Mouse (Mus musculus): Measurements from ENCODE around the gene Tmem184c.
A peak's percentile ranks its signal among the peaks of the same experiment; 100 is the strongest.

The Tmem184c gene

GRCm38 (mm10) chr8:77610374-77610969 lies at the start of gene Tmem184c:
Tmem184c (minus strand) TSS chr8:77610698.
- DNase-seq (ENCODE audit: low read depth, low spot score): peak; percentile 100

DNA sequence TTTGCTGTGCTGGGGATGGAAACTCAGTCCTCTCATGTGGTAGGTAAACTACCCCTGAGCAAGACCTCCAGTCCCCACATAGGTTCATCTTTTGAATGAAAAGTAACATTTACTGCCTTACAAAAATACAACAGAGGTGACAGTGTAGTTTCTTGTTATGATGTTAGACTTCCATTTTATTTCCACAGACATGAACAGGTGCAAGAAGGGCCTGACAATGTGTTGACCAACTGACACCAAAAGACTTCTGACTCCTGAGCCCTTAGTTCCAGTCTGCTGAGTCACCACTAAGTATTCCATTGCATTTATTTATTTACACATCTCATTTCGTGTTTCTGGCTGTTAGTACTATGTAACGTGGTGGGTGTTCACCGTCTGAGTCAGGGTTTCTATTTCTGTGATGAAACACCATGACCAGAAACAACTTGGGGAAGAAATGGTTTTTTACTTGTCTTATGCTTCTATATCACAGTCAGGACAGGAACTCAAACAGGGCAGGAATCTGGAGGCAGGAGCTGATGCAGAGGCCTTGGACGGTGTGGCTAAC lies 49.1 kb upstream of the Tmem184c start:
- DNase-seq (ENCODE audit: low read depth, low spot score): no peak

- no peak for DNase-seq (ENCODE audit: low read depth, low spot score)
Measured at GRCm38 (mm10) chr8:77658356-77658755, 47.9 kb upstream of the Tmem184c start.

DNA sequence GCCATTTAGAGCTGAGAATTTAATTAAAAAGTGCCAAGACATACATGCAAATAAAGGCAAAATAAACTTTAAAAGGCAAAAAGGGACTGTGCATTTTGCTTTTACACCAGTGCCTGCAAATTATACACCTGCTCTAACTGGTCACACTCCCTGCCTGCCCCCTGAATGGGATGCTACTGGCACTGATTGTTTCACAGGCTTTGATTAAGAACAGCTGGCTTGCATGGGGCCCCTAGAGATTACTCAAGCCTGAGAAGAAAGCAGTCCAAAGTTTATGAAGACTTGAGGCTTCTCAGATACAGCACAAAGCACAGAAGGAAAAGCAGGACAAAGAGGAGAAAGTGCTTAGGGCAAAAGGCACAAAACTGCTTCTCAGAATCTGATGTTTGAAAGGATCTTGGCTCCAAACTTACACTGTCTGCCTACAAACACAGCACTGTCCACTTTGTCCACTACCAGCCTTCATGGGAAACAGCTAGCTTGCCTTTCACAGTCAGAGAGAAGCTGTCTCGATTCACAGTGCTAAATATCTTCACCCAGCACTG lies 40.2 kb upstream of the Tmem184c start:
- DNase-seq (ENCODE audit: low read depth, low spot score): no peak

DNA sequence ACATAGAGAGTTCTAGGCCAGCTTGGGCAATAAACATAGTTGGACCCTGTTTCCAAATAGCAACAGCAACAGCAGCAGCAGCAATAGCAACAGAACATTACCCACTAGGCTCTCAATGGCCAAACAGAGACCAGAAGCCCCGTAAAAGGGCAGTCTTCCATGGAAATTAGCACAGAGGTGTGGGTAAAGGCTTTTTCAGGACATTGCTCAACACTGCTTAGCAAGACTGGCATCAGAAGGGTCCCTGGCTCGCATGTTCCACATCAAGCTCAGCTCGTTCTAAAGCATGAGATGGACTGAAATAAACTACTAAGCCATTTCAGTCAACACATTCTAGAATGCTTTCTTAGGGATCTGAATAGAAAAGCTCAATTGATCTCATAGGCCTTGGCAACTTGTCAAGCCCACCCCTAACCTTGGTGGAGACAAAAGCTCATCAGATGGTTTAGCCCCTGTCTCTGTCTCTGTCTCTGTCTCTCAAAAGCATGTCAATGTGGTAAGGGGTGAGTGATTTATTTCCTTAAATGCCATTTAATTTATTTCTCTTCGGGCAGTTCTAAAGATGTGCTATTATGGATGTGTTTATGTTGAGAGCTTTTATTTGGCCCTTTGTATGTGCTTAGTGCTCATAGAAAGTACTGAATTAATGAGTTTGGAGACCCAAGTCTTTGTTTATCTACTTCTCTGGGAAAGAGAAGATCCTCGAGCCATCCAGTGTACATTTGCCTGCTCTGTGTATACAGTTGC lies 29.8 kb upstream of the Tmem184c start:
- DNase-seq (ENCODE audit: low read depth, low spot score): no peak

DNA sequence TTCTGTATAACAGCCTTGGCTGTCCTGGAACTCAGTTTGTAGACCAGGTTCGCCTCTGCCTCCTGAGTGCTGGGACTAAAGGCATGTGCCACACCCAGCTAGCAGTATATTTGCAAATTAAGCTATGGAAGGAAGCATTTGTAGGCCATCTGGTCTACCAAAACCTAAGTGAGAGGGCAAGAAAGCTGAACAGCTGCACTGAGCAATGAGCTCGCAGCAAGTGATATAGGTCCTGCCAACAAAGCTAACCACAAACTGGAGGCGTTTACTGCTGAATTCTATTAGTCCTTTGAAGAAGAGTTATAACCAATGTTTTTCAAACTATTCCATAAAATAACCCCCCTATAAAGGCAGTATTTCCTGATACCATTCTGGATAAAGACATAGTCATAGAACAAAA lies 27.1 kb upstream of the Tmem184c start:
- no peak for DNase-seq (ENCODE audit: low read depth, low spot score)

GRCm38 (mm10) chr8:77634035-77634434 lies 23.5 kb upstream of the Tmem184c start:
- DNase-seq (ENCODE audit: low read depth, low spot score): no peak

- no peak for DNase-seq (ENCODE audit: low read depth, low spot score)
Measured at GRCm38 (mm10) chr8:77633211-77633610, 22.7 kb upstream of the Tmem184c start.

DNA sequence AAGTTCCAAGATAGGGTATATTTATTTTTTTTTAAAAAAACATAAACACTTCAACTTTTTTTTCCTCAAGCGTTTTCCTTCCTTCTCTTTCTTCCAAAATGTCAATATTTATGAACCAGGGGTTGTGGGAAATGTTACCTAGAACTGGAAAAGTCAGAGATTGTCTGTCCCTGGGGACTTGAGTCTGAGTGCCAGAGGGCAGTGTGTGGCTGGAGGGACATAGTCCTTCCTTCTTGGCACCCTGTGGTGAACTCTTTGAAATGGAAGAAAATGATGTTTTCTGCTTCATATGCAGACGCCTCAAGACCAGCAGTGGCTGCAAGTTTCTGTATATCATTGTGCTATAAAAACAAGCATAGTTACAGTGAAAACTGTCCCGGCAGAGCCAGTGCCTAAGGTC lies 20.2 kb upstream of the Tmem184c start:
- no peak for DNase-seq (ENCODE audit: low read depth, low spot score)

GRCm38 (mm10) chr8:77629858-77630537 lies 19.5 kb upstream of the Tmem184c start:
- peak; percentile 81 for DNase-seq (ENCODE audit: low read depth, low spot score)

DNA sequence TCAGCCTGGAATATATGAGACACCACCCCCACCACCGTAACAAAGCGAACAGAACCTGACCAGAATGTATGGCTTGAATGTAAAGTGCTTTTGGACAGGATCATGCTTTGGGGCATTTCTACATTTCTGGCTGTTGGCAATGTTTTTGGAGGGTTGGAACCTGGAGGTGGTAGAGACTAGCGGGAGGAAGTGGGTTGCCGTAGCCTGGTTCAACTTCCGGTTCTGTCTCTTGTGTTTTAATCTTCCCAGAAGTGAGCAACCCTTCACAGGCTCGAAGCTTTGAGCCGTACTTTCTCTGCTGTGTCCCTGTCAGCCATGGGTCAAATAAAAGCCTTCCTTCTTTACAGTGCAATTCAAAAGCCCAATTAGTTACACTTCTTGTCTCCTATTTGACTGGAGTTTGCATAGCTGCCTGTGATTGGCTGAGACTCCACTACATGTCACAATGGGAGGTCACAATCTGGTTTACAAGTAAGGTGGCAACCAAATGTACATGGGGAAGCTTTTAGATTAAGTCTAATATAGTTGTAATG lies 13.2 kb upstream of the Tmem184c start:
- DNase-seq (ENCODE audit: low read depth, low spot score): no peak

DNA sequence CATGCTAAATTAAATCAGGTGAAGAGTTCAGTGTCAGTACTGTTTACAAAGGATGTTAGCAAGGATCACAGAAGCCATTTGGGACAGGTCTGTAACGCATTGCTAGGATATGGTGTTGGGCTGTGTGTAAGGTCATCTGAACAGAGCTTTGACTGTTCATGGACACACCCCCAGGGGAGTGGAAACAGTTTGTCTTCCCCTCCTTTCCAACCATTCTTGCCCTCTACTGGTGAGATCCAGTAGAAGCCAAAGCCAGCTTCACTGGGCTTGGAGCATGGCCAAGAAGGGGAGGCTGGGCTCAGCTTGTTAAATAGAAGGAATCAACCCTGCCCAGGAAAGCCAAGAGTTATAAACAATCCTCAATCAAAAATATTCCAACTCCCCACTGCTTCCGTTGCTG lies 7.4 kb upstream of the Tmem184c start:
- DNase-seq (ENCODE audit: low read depth, low spot score): peak; percentile 72

DNA sequence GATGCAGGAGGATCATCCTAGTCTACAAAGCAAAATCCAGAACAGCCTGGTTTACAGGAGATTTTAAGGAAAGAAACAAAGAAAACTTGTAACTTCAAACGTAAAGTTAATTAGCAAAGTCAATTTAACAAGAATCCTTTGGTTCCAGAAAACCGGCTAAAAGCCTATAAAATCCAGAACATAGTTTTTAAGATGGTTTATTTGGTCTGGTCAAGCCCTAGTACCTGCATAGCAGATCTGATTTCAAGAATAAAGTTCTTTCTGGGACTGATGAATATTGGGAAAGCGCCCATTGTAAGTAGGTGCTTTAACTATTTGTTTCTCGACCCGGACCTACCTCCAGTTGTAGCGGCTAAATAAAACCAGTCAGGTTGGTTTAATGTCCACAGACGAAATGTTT lies 877 bp downstream of the Tmem184c start:
- DNase-seq (ENCODE audit: low read depth, low spot score): no peak

GRCm38 (mm10) chr8:77584174-77584573 lies 26.3 kb downstream of the Tmem184c start:
- DNase-seq (ENCODE audit: low read depth, low spot score): no peak

- no peak for DNase-seq (ENCODE audit: low read depth, low spot score)
Measured at GRCm38 (mm10) chr8:77577674-77578073, 32.8 kb downstream of the Tmem184c start.

GRCm38 (mm10) chr8:77574229-77574628 lies 36.3 kb downstream of the Tmem184c start:
- DNase-seq (ENCODE audit: low read depth, low spot score): no peak

DNA sequence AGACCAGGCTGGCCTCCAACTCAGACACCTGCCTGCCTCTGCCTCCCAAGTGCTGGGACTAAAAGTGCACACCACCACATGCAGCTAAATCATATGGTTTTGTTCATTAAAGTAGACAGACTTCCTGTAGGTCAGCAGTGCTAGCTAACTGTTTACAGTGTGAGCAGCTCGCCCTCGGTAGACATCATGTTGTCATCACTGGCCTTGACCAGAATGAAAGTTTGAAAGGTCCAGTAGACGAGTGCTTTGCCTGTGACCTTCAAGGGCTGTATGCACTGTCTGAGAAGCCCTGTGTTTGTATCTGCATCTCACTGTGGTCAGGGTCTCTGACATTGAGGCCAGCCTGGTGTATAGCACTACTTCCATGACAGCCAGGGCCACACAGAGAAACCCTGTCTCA lies 49.1 kb downstream of the Tmem184c start:
- DNase-seq (ENCODE audit: low read depth, low spot score): no peak

DNA sequence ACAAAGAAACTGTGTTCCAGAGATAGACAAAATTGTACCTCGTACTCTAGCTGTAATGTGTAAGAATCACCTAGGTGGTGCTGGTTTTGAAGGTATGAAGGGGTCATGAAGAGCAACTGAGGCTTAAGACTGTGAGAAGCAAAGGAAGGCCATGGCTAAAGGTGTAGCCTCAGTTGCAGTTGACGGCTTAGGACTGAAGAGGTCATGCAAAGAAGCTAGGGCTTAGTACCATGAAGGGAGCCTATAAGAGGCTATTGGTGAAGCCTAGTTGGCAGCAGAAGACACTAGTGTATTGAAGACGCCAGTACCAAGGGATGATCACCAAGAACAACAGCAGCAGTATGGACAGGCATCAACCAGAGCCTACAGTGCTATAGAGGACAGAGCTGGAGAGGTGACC lies 58.0 kb downstream of the Tmem184c start:
- no peak for DNase-seq (ENCODE audit: low read depth, low spot score)

GRCm38 (mm10) chr8:77549881-77550580 lies 60.5 kb downstream of the Tmem184c start:
- DNase-seq (ENCODE audit: low read depth, low spot score): peak; percentile 60

- DNase-seq (ENCODE audit: low read depth, low spot score): peak; percentile 92
Measured at GRCm38 (mm10) chr8:77549121-77549706, 61.3 kb downstream of the Tmem184c start, which contains the start of gene Prmt9. Prmt9 (plus strand) TSS chr8:77549397.
